Mouse (Mus musculus) heart, embryonic 12.5 days (tissue): ENCODE measurements at regions not wholly inside any gene's neighbourhood (a gene's known extent, or its start where the extent isn't known, plus 50 kb on each side); places are given as distances from the start of the nearest gene placed in this dataset.

Source experiments
- ATAC-seq: fragments of 200-750 bp; cut with Nextera tagmentation; 2 replicates; pipeline ENCODE4 v1.8.0; 2017; ENCODE audit warnings: moderate TSS enrichment, moderate library complexity; ENCODE audit not compliant: insufficient number of reproducible peaks, low FRiP score
- H3K27ac ChIP-seq: fragments of 300-500 bp; sonication (generic); 2 replicates; pipeline ENCODE4 v1.5.1; 2016; ENCODE audit warnings: mild to moderate bottlenecking, moderate library complexity; ENCODE audit not compliant: poor library complexity, severe bottlenecking
- H3K27me3 ChIP-seq: fragments of 300-500 bp; sonication (generic); replicated peaks from 2 replicates; pipeline ENCODE4 v1.6.1; 2016; ENCODE audit warnings: mild to moderate bottlenecking, moderate library complexity
- H3K36me3 ChIP-seq: fragments of 300-500 bp; sonication (generic); 2 replicates; pipeline ENCODE4 v1.6.1; 2016; ENCODE audit warnings: mild to moderate bottlenecking, moderate library complexity
- H3K4me1 ChIP-seq: fragments of 300-500 bp; sonication (generic); replicated peaks from 2 replicates; pipeline ENCODE4 v1.6.1; 2016; ENCODE audit warnings: mild to moderate bottlenecking
- H3K4me2 ChIP-seq: fragments of 300-500 bp; sonication (generic); 2 replicates; pipeline ENCODE4 v1.6.1; 2016; ENCODE audit warnings: mild to moderate bottlenecking, moderate library complexity
- H3K4me3 ChIP-seq: fragments of 300-500 bp; sonication (generic); 2 replicates; pipeline ENCODE4 v1.5.1; 2016; ENCODE audit warnings: mild to moderate bottlenecking
- H3K9ac ChIP-seq: fragments of 300-500 bp; sonication (generic); 2 replicates; pipeline ENCODE4 v1.6.1; 2016; ENCODE audit warnings: mild to moderate bottlenecking, moderate library complexity
- H3K9me3 ChIP-seq: fragments of 300-500 bp; sonication (generic); replicated peaks from 2 replicates; pipeline ENCODE4 v1.6.1; 2016; ENCODE audit warnings: mild to moderate bottlenecking, moderate library complexity
- WGBS: fragments of 180-500 bp; shearing (Covaris S2); methylation state at CpG from one replicate; pipeline ENCODE4 v1.1.7; 2016; 5-methylcytosine and 5-hydroxymethylcytosine counted together

DNA sequence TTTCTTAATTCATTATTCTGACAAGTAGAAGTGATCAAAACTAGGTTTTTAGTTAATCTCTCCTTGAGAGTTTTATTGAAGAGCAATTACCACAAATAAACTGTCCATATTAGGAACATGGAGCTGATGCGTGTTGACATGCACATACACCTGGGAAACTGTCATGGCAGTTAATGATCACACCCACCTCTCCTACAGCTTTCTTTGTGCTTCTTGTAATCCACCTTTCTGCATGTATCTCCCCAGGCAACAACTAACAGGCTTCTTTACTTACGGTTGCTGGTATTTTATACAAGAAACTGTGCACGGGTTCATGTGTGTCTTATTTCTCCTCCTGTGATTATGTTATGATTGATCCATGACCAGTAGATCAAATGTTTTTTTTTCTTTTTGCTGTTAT lies 296.0 kb upstream of the Nr5a2 start:
- ATAC-seq: no peak
- 80% methylated on average over 3 of the region's 3 CpGs for WGBS
- Histone ChIP-seq H3K4me3 (no peak overlapping the region), H3K4me1 (peaks cover 11% of the 10 kb centered on the region; the same call in 1 of the 2 replicates), H3K9me3 (no peaks in the 10 kb centered on the region), H3K27me3 (no peaks in the 10 kb centered on the region), H3K9ac (no peak overlapping the region), H3K36me3 (no peaks in the 10 kb centered on the region), H3K27ac (no peak overlapping the region), H3K4me2 (no peak overlapping the region)

DNA sequence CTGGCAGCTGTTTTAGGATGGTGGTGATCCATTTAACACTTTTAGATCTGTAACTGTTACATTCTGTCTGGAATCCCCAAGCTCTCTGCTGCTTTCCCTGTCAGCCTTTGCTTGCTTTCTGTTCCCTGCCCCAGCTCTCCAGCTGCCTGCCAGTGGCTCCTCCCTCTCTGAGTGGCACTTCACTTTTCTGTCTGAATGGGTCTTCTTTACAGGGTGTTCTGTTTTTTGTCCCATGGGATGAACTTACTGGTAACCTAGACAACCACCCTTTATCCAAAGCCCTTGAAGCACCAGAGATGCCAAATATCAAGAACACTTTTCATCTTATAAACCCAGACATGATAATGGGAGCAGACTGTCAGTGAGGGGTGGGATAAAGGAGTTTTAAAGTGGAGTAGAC lies 294.8 kb upstream of the Nr5a2 start:
- Histone ChIP-seq H3K27ac (no peak overlapping the region), H3K4me3 (no peak overlapping the region), H3K27me3 (no peaks in the 10 kb centered on the region), H3K9me3 (no peaks in the 10 kb centered on the region), H3K9ac (no peak overlapping the region), H3K4me1 (peaks cover 11% of the 10 kb centered on the region; the same call in 1 of the 2 replicates), H3K4me2 (no peak overlapping the region), H3K36me3 (no peaks in the 10 kb centered on the region)
- ATAC-seq: no peak

DNA sequence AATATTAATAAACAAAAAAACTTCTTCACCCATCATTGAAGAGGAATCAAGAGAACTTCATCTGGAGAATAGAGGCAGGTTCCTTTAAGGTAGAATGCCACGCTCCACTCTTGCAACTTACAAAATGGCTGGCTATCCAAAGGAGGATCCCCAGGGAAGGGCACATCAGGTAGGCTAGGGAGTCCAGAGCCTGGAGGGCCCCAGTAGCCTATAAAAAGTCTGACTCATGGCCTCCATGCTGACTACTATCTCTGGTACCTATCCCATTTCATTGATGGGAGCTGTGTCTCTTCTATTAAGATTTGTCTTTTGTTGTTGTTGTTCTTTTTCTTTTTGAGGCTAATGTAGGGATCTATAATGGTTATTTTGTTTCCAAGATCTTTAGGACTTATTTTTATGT lies 294.4 kb upstream of the Nr5a2 start:
- Histone ChIP-seq H3K4me1 (peaks cover 11% of the 10 kb centered on the region; the same call in 1 of the 2 replicates), H3K27me3 (no peaks in the 10 kb centered on the region), H3K36me3 (no peaks in the 10 kb centered on the region), H3K4me2 (no peak overlapping the region), H3K9ac (no peak overlapping the region), H3K9me3 (no peaks in the 10 kb centered on the region), H3K27ac (no peak overlapping the region), H3K4me3 (no peak overlapping the region)
- no peak for ATAC-seq
- WGBS: 72% methylated on average over 1 of the region's 1 CpGs

DNA sequence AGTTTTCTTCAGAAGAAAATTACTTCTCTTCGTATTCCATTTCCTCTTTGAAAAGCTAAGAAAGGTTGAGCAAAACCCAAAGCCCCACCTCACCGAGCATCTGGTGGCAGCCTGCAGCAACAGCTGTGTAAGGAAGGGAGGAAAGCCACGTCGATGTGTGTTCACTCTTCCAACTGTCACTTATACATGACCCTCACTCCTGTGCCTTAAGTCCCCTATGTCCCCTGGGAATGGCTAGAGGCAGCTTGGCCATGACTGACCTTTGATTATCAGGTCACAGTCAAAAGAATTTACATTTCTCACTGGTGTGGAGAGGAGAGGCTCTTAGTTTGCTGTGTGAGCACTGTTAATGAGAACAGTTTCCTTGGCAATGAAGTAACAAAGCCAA lies 266.8 kb upstream of the Nr5a2 start:
- no peak overlapping the region for H3K9ac ChIP-seq
- 76% methylated on average over 4 of the region's 4 CpGs for WGBS
- no peak overlapping the region for H3K27ac ChIP-seq
- H3K27me3 ChIP-seq: 0 out of 2 replicates have a peak, but pooled peaks cover 11% of the 10 kb centered on the region
- H3K4me3 ChIP-seq: no peak overlapping the region
- H3K9me3 ChIP-seq: 0 out of 2 replicates have a peak, but pooled peaks cover 7% of the 10 kb centered on the region
- H3K36me3 ChIP-seq: no peaks in the 10 kb centered on the region
- no peak overlapping the region for H3K4me2 ChIP-seq
- H3K4me1 ChIP-seq: no peaks in the 10 kb centered on the region; the same call in 1 of the 2 replicates
- ATAC-seq: no peak

DNA sequence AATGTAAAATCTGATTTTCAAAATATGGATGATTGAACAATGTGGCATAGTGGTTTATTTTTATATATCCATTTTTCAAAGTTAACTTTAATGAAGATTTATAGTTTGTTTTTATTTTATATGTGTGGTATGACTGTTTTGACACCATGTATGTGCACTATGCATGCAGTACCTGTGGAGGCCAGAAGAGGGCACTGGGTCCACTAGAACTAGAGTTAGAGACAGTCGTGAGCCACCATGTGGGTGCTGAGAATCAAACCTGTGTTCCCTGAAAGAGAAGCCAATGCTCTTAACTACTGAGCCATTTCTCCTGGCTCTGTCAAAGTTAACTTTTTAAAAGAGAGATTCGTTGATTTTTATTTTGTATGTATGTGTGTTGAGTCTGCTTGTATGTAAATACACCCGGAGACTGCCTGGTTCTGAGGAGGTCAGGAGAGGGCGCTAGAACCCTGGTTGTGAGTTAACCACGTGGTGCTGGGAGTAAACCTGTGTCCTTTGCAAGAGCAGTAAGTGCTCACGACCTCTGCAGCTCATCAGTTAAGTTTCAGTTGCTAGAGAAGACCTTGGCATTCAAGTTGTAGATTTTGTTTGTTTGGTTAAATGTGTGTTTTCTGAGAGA lies 266.3 kb upstream of the Nr5a2 start:
- Histone ChIP-seq H3K4me1 (peaks cover 4% of the 10 kb centered on the region), H3K27ac (no peak overlapping the region), H3K4me3 (no peak overlapping the region), H3K9ac (no peak overlapping the region), H3K27me3 (0 out of 2 replicates have a peak, but pooled peaks cover 11% of the 10 kb centered on the region), H3K9me3 (0 out of 2 replicates have a peak, but pooled peaks cover 7% of the 10 kb centered on the region), H3K4me2 (no peak overlapping the region), H3K36me3 (no peaks in the 10 kb centered on the region)
- WGBS: 75% methylated on average over 6 of the region's 6 CpGs
- no peak for ATAC-seq

DNA sequence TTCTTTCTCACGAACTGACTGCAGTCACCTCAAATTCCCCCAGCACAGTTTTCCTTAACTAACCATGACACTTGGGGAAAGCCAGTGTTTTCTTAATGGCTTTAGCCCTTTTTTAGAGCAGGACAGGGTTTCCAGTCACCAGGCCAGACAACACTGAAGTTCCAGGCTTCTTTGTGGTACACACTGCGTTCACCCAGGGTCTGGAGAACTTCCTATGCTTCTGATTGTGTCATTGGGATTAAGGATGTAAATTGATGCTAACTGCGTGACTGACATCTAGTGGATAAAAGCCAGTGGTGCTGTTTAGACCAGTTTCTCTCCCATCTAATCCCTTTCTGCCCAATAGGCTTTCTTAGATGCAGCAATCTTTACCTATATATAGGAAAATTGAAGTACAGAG lies 265.2 kb upstream of the Nr5a2 start:
- Histone ChIP-seq H3K4me1 (peaks cover 5% of the 10 kb centered on the region), H3K27ac (no peak overlapping the region), H3K4me2 (no peak overlapping the region), H3K4me3 (no peak overlapping the region), H3K9ac (no peak overlapping the region), H3K9me3 (0 out of 2 replicates have a peak, but pooled peaks cover 4% of the 10 kb centered on the region), H3K36me3 (no peaks in the 10 kb centered on the region), H3K27me3 (0 out of 2 replicates have a peak, but pooled peaks cover 11% of the 10 kb centered on the region)
- 29% methylated on average over 3 of the region's 3 CpGs for WGBS
- ATAC-seq: no peak

DNA sequence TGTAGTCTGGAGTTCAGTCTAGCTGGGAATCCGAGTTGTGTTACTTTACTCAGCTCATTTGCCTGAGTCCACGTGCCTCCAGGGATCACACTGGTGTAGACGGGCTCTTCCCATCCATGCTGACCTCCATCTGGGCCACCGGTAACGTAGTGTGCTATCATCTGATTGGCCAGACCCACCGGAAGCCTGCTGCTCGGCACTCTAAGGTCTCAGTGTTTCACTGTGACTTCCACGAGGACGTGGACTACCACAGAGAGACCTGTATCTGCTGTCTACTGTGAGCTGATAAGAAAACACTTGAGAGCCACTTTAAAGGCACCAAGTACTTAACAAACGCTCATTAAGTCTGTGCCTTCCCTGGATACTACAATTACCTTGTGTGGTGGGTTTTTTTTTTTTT lies 262.8 kb upstream of the Nr5a2 start:
- ATAC-seq: 0 out of 2 replicates have a peak, but pooled peaks have one; percentile 15
- H3K27ac ChIP-seq: no peak overlapping the region
- H3K4me2 ChIP-seq: peak overlapping the region; percentile 43
- H3K4me1 ChIP-seq: peaks cover 5% of the 10 kb centered on the region
- H3K9me3 ChIP-seq: 0 out of 2 replicates have a peak, but pooled peaks cover 4% of the 10 kb centered on the region
- WGBS: 26% methylated on average over 10 of the region's 10 CpGs
- no peaks in the 10 kb centered on the region for H3K36me3 ChIP-seq
- H3K9ac ChIP-seq: no peak overlapping the region
- no peak overlapping the region for H3K4me3 ChIP-seq
- 0 out of 2 replicates have a peak, but pooled peaks cover 11% of the 10 kb centered on the region for H3K27me3 ChIP-seq

DNA sequence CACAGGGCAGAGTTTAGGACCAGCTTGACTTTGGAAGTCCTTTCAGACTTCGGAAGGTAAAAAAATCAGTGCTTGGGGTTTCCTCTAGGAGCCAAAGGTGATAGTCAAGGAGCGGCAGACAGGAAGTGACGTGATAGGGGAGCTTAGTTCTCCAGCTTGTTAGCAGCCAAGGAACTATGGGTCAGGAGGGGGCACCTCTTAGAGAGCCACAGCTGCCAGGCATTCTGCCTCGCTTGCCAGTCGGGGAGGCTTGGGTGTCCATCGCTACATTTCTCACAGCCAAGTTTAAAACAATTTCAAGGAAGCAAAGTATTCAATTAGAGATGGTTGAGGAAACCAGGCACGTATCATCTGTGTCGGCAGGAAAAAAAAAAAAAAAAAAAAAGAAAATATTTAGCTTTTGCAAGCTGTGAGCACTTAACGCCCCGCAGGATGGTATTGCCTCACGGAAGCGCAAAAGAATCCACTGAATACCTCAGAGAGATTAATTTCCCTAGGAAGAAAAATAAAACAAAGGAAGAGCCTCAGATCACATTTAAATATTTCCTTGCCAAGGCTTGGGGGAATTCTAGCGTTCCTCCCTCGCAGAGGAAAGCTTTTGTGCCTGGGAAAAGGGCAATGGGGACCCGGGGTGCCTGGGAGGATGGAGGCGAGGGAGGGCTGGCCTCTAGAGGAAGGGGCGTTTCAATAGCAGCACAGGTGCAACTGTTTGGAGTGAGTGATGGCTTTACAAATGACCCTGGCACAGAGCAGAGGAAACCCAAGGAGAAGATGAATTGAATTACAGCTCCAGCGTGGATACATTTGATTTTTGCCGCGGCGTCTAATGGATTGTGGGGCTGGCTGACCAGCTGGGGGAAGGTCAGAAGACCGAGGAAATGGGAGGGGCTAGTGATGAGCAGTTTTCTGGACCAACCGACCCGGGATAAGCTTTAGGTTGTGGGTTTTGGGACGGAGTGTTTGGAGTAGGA lies 261.1 kb upstream of the Nr5a2 start:
- Histone ChIP-seq H3K36me3 (no peaks in the 10 kb centered on the region), H3K27ac (no peak overlapping the region), H3K4me1 (peaks cover 5% of the 10 kb centered on the region), H3K4me2 (peak overlapping the region; percentile 77), H3K4me3 (peak overlapping the region; percentile 44), H3K27me3 (0 out of 2 replicates have a peak, but pooled peaks cover 11% of the 10 kb centered on the region), H3K9me3 (no peaks in the 10 kb centered on the region), H3K9ac (peak overlapping the region; percentile 30; the same call in 1 of the 2 replicates)
- ATAC-seq: no peak
- 13% methylated on average over 25 of the region's 25 CpGs for WGBS

DNA sequence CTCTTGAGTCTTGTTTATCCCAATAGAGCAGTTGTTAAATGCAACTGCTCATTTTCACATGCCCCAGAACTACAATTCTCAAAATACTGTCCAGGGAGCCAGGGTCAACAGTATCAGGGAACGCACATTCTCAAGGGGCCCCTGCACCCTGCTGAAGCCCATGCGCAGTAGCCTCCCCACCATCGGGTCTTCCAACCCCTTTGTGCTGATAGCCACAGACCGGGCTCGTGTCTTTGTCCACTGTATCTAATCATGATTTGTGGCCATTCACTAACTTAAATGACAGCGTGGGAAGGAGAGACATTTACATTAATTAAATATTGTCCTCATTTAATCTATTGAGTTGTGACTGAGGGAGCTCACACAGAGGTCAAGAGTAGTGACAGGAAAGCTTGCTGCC lies 260.0 kb upstream of the Nr5a2 start:
- H3K27me3 ChIP-seq: 0 out of 2 replicates have a peak, but pooled peaks cover 11% of the 10 kb centered on the region
- no peak overlapping the region for H3K4me2 ChIP-seq
- no peaks in the 10 kb centered on the region for H3K36me3 ChIP-seq
- ATAC-seq: no peak
- H3K4me1 ChIP-seq: peaks cover 5% of the 10 kb centered on the region
- no peaks in the 10 kb centered on the region for H3K9me3 ChIP-seq
- H3K27ac ChIP-seq: no peak overlapping the region
- 75% methylated on average over 6 of the region's 6 CpGs for WGBS
- no peak overlapping the region for H3K4me3 ChIP-seq
- no peak overlapping the region for H3K9ac ChIP-seq

DNA sequence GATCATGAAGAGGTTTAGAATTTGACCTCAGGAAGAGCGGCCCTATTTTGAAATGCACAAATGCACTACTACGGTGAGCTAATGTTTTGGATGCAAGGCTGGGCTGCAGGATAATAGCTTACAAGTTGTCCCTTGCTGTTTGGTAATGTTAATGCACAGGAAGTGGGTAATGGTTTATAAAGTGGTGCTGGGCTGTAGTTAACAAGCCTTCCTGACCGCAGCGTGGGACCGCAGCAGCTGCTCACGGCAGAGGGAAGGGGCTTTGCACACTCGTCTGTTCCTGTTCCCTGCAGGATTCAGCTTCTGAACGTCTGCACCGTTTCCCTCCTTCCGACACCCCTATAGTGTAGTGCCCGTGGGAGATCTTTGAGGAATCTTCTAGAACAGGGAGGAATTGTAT lies 258.4 kb upstream of the Nr5a2 start:
- ATAC-seq: no peak

DNA sequence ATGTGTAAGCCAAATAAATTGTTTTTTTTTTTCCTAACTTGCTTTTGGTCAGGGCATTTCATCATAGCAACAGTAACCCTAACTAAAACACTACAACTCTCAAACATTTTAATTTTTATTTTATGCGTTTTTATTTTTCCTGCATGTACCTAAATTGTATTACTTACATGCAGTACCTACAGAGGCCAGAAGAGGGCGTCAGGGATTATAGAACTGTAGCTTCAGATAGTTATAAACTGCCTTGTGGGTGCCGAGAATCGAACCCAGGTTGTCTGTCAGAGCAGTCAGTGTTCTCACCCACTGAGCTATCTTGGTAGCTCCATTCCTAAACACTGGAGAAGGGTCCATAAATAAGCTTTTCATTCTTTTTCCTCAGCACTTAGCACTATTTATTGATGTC lies 257.8 kb upstream of the Nr5a2 start:
- Histone ChIP-seq H3K4me3 (no peak overlapping the region), H3K27me3 (no peaks in the 10 kb centered on the region), H3K4me1 (peaks cover 5% of the 10 kb centered on the region), H3K36me3 (no peaks in the 10 kb centered on the region), H3K27ac (no peak overlapping the region), H3K9me3 (no peaks in the 10 kb centered on the region), H3K4me2 (no peak overlapping the region), H3K9ac (no peak overlapping the region)
- ATAC-seq: no peak
- WGBS: 61% methylated on average over 4 of the region's 4 CpGs

More for the DNA sequence above, 258.4 kb upstream of the Nr5a2 start:
- Histone ChIP-seq H3K9me3 (no peaks in the 10 kb centered on the region), H3K4me2 (no peak overlapping the region), H3K27ac (no peak overlapping the region), H3K4me1 (peaks cover 5% of the 10 kb centered on the region), H3K9ac (no peak overlapping the region), H3K4me3 (no peak overlapping the region), H3K36me3 (no peaks in the 10 kb centered on the region), H3K27me3 (no peaks in the 10 kb centered on the region)
- WGBS: 80% methylated on average over 11 of the region's 11 CpGs
